Mouse (Mus musculus) embryonic facial prominence, embryonic 11.5 days (tissue): Measurements from ENCODE around the gene Adrb1. TPM values are rescaled to one million over a fixed set of nuclear protein-coding genes. Genes with fewer than 3 reads are reported as not detected.
A peak's percentile ranks its signal among the peaks of the same experiment; 100 is the strongest.
"Not testable (repeated sequence)": the region's sequence is repeated elsewhere in the genome, so short reads cannot be mapped to it uniquely, and the experiment has no call there.

Experiments
- ATAC-seq: fragments of 200-750 bp; cut with Nextera tagmentation; replicated peaks from 2 replicates; pipeline ENCODE4 v1.8.0; 2017; ENCODE audit warnings: low read depth; ENCODE audit not compliant: insufficient number of reproducible peaks, low FRiP score, low TSS enrichment
- DNase-seq: peaks from one replicate; pipeline ENCODE4 v3.0.0-alpha.2; 2015; ENCODE audit warnings: low spot score
- H3K27ac ChIP-seq: fragments of 300-500 bp; sonication (generic); replicated peaks from 2 replicates; pipeline ENCODE4 v1.5.1; 2014; ENCODE audit warnings: mild to moderate bottlenecking, low read depth, low read length, control low read depth
- H3K27me3 ChIP-seq: fragments of 300-500 bp; sonication (generic); 2 replicates; pipeline ENCODE4 v1.6.1; 2014; ENCODE audit warnings: mild to moderate bottlenecking, low read length, moderate library complexity, mixed read lengths; ENCODE audit not compliant: control insufficient read depth, insufficient read depth
- H3K36me3 ChIP-seq: fragments of 300-500 bp; sonication (generic); replicated peaks from 2 replicates; pipeline ENCODE4 v1.6.1; 2014; ENCODE audit warnings: low read depth, mild to moderate bottlenecking, low read length, moderate library complexity, mixed read lengths; ENCODE audit not compliant: control insufficient read depth, insufficient read depth
- H3K4me1 ChIP-seq: fragments of 300-500 bp; sonication (generic); 2 replicates; pipeline ENCODE4 v1.6.1; 2014; ENCODE audit warnings: low read length, mixed read lengths; ENCODE audit not compliant: control insufficient read depth, insufficient read depth
- H3K4me2 ChIP-seq: fragments of 300-500 bp; sonication (generic); 2 replicates; pipeline ENCODE4 v1.6.1; 2014; ENCODE audit warnings: low read depth, mild to moderate bottlenecking, control low read depth, low read length, moderate library complexity
- H3K4me3 ChIP-seq: fragments of 300-500 bp; sonication (generic); 2 replicates; pipeline ENCODE4 v1.5.1; 2014; ENCODE audit warnings: low read depth, low read length, control low read depth
- H3K9ac ChIP-seq: fragments of 300-500 bp; sonication (generic); replicated peaks from 2 replicates; pipeline ENCODE4 v1.6.1; 2014; ENCODE audit warnings: mild to moderate bottlenecking, control low read depth, low read length
- H3K9me3 ChIP-seq: fragments of 300-500 bp; sonication (generic); replicated peaks from 2 replicates; pipeline ENCODE4 v1.6.1; 2016; ENCODE audit warnings: mild to moderate bottlenecking, low read length, inconsistent platforms, mixed read lengths; ENCODE audit not compliant: control insufficient read depth
- WGBS: fragments of 180-500 bp; shearing (Covaris S2); extraction: QIAGEN DNeasy Blood & Tissue Kit; methylation state at CpG from one replicate; pipeline ENCODE4 v1.1.7; 2014; 5-methylcytosine and 5-hydroxymethylcytosine counted together
- polyA plus RNA-seq: library from polyadenylated mRNA; unstranded; fragments of >200 nt; fragmentation: Nextera tagmentation; extraction: Ambion mirVana; gene quantifications from 2 replicates; pipeline ENCODE4 v1.2.1, GENCODE M21; 2014

Adrb1 gene
- polyA plus RNA-seq, 1 experiment from 2014 or later = 0.42 TPM

- no peak overlapping the region for H3K4me2 ChIP-seq
- H3K27ac ChIP-seq = no peak overlapping the region
- no peaks in the 10 kb centered on the region for H3K9me3 ChIP-seq
- no peak overlapping the region for H3K4me3 ChIP-seq
- no peaks in the 10 kb centered on the region for H3K36me3 ChIP-seq
- H3K9ac ChIP-seq = no peak overlapping the region
- 78% methylated on average over 6 of the region's 6 CpGs for WGBS
- DNase-seq (no peak), ATAC-seq (no peak)
- H3K27me3 ChIP-seq = no peaks in the 10 kb centered on the region
- no peaks in the 10 kb centered on the region; the same call in 1 of the 2 replicates for H3K4me1 ChIP-seq
Measured at GRCm38 (mm10) chr19:56745528-56745927, 23.5 kb downstream of the Adrb1 start.

- 89% methylated on average over 9 of the region's 9 CpGs for WGBS
- ATAC-seq = no peak
Measured at GRCm38 (mm10) chr19:56746618-56747017, 24.6 kb downstream of the Adrb1 start.

GRCm38 (mm10) chr19:56747878-56748277 is 25.9 kb downstream of the Adrb1 start:
- ATAC-seq = no peak

More at GRCm38 (mm10) chr19:56746618-56747017, 24.6 kb downstream of the Adrb1 start:
- no peaks in the 10 kb centered on the region; the same call in 1 of the 2 replicates for H3K4me1 ChIP-seq
- H3K4me2 ChIP-seq = no peak overlapping the region
- no peak overlapping the region for H3K27ac ChIP-seq
- H3K4me3 ChIP-seq = no peak overlapping the region
- H3K9ac ChIP-seq = no peak overlapping the region
- H3K36me3 ChIP-seq = no peaks in the 10 kb centered on the region
- no peak for DNase-seq
- no peaks in the 10 kb centered on the region for H3K9me3 ChIP-seq
- no peaks in the 10 kb centered on the region for H3K27me3 ChIP-seq

GRCm38 (mm10) chr19:56749343-56749742 is 27.3 kb downstream of the Adrb1 start:
- WGBS = 25% methylated on average over 3 of the region's 3 CpGs
- no peaks in the 10 kb centered on the region for H3K9me3 ChIP-seq
- no peaks in the 10 kb centered on the region for H3K36me3 ChIP-seq
- no peak overlapping the region for H3K27ac ChIP-seq
- H3K27me3 ChIP-seq = no peaks in the 10 kb centered on the region
- no peak overlapping the region for H3K4me2 ChIP-seq
- H3K4me3 ChIP-seq = no peak overlapping the region
- DNase-seq (peak; percentile 78), ATAC-seq (no peak)
- no peak overlapping the region for H3K9ac ChIP-seq
- no peaks in the 10 kb centered on the region; the same call in 1 of the 2 replicates for H3K4me1 ChIP-seq

More at GRCm38 (mm10) chr19:56747878-56748277, 25.9 kb downstream of the Adrb1 start:
- 83% methylated on average over 10 of the region's 10 CpGs for WGBS
- Histone ChIP-seq H3K4me2 (no peak overlapping the region), H3K4me1 (no peaks in the 10 kb centered on the region; the same call in 1 of the 2 replicates), H3K27ac (no peak overlapping the region), H3K9ac (no peak overlapping the region), H3K36me3 (no peaks in the 10 kb centered on the region), H3K27me3 (no peaks in the 10 kb centered on the region), H3K4me3 (no peak overlapping the region), H3K9me3 (no peaks in the 10 kb centered on the region)
- DNase-seq = no peak

GRCm38 (mm10) chr19:56750709-56751108 is 28.7 kb downstream of the Adrb1 start:
- ATAC-seq (no peak), DNase-seq (no peak)
- Histone ChIP-seq H3K4me2 (no peak overlapping the region), H3K36me3 (no peaks in the 10 kb centered on the region), H3K27me3 (no peaks in the 10 kb centered on the region), H3K27ac (no peak overlapping the region), H3K4me1 (no peaks in the 10 kb centered on the region; the same call in 1 of the 2 replicates), H3K4me3 (no peak overlapping the region), H3K9ac (no peak overlapping the region), H3K9me3 (no peaks in the 10 kb centered on the region)
- WGBS = 48% methylated on average over 4 of the region's 4 CpGs

GRCm38 (mm10) chr19:56754456-56754855 is 32.5 kb downstream of the Adrb1 start:
- H3K27ac ChIP-seq, H3K9me3 ChIP-seq, H3K4me2 ChIP-seq, H3K4me3 ChIP-seq, H3K9ac ChIP-seq, H3K27me3 ChIP-seq, H3K36me3 ChIP-seq, ATAC-seq, DNase-seq, H3K4me1 ChIP-seq: not testable (repeated sequence)
- WGBS = 94% methylated on average over 2 of the region's 2 CpGs

- ATAC-seq (no peak), DNase-seq (no peak)
- Histone ChIP-seq H3K9me3 (no peaks in the 10 kb centered on the region), H3K27ac (no peak overlapping the region), H3K4me3 (no peak overlapping the region), H3K9ac (no peak overlapping the region), H3K36me3 (no peaks in the 10 kb centered on the region), H3K4me1 (no peaks in the 10 kb centered on the region), H3K4me2 (no peak overlapping the region), H3K27me3 (no peaks in the 10 kb centered on the region)
- 88% methylated on average over 10 of the region's 10 CpGs for WGBS
Measured at GRCm38 (mm10) chr19:56756412-56756811, 34.4 kb downstream of the Adrb1 start.

GRCm38 (mm10) chr19:56758311-56758710 is 36.3 kb downstream of the Adrb1 start:
- DNase-seq (no peak), ATAC-seq (0 out of 2 replicates have a peak, but pooled peaks have one; percentile 23)
- 91% methylated on average over 2 of the region's 2 CpGs for WGBS
- no peak overlapping the region for H3K4me3 ChIP-seq
- no peaks in the 10 kb centered on the region for H3K36me3 ChIP-seq
- no peak overlapping the region for H3K27ac ChIP-seq
- H3K4me2 ChIP-seq = no peak overlapping the region
- H3K4me1 ChIP-seq = no peaks in the 10 kb centered on the region
- H3K27me3 ChIP-seq = no peaks in the 10 kb centered on the region
- H3K9ac ChIP-seq = no peak overlapping the region
- H3K9me3 ChIP-seq = no peaks in the 10 kb centered on the region
